Mouse (Mus musculus) Muller cell, postnatal 12 days (primary cell): ENCODE measurements around the gene Plbd2.
"Not testable (repeated sequence)": the region's sequence is repeated elsewhere in the genome, so short reads cannot be mapped to it uniquely, and the experiment has no call there.

Experiments
- DNase-seq: peaks from one replicate; pipeline ENCODE4 v3.0.0-alpha.2; 2015; ENCODE audit errors: inconsistent ontology term

The Plbd2 gene

GRCm38 (mm10) chr5:120510982-120511642 lies 7.7 kb upstream of the Plbd2 start, which contains the start of gene Slc8b1:
Slc8b1 (plus strand) TSS chr5:120511168.
- peak; percentile 96 for DNase-seq

DNA sequence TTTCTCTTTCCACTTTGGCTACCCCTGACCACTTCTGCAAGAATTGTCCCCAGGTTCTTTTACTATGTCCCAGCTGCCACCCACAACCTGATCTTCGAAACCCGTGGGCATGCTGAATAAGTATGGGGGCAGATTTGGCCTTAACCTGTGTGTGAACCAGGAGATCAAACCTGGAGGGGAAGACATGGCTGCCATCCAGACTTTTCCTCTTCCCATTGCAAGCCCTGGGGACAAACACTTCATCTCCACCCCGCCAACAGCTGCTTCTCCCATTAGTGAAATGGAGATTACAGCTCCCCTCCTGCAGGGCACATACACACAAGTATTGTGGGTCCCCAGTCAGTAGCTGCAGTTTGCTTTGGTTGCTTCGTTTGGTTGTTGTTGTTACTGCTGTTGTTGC lies 3.9 kb upstream of the Plbd2 start:
- no peak for DNase-seq

DNA sequence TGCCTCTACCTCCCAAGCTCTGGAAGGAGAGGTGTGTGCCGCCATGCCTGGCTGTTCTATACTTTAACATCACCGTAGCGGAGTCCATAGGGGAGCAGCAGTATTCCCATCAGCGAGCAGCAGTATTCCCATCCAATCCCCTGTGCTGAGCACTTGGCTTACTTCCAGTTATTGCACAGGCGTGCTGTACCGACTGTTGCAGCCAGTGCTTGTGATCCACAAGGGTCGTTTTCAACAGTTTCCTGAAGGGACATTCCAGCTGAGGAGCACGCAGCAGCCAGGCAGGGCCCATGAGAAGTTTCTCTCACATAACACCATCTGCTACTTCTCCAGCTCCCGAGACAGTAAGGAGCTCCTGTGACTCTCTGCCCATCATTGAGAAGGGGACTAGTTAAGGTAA lies 3.1 kb upstream of the Plbd2 start:
- no peak for DNase-seq

- DNase-seq, result no peak
Measured at GRCm38 (mm10) chr5:120505781-120506180, 2.4 kb upstream of the Plbd2 start.

- peak; percentile 75 for DNase-seq
Measured at GRCm38 (mm10) chr5:120505368-120505767, 1.9 kb upstream of the Plbd2 start.

DNA sequence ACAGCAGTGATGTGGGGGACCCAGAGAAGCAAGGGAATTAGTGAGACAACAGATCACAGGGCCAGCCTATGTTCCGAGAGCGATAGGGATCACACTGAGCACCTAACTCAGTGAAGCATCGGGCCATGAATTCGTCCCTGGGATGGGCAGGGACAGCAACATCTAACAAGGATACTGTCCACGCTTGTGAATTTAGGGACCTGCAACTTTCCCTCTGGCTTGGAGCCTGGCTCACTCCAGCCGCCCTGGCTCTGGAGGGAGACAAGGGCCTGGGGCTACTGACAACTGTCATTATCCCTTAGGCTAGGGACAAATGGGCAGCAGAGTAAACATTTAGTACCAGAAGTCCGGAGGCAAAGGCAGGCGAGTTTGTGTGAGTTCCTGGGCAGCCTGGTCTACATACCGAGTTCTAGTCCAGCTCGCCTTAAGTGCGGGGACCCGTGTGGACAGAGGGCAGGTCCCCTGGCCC lies 716 bp downstream of the Plbd2 start:
- DNase-seq, result peak; percentile 51

- peak; percentile 42 for DNase-seq
Measured at GRCm38 (mm10) chr5:120502147-120502621, 1.2 kb downstream of the Plbd2 start.

- not testable (repeated sequence) for DNase-seq
Measured at GRCm38 (mm10) chr5:120500609-120501008, 2.8 kb downstream of the Plbd2 start.

DNA sequence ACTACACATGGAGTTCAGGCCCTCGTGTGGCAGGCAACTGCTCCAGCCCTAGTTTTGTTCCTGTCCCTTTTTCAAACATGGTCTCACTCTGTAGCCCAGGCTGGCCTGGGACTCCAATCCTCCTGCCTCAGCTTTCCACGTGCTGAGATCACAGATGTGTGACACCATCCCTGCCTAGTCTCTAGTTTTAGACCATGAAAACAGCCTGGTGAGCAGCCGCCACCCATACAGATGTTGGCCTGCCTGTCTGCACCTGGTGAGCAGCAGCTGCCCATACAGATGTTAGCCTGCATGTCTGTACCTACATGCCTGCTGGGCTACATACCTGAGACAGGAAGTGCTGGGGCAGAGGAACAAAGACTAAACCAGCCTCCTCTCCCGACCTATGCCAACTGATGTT lies 4.2 kb downstream of the Plbd2 start:
- DNase-seq, result no peak

DNA sequence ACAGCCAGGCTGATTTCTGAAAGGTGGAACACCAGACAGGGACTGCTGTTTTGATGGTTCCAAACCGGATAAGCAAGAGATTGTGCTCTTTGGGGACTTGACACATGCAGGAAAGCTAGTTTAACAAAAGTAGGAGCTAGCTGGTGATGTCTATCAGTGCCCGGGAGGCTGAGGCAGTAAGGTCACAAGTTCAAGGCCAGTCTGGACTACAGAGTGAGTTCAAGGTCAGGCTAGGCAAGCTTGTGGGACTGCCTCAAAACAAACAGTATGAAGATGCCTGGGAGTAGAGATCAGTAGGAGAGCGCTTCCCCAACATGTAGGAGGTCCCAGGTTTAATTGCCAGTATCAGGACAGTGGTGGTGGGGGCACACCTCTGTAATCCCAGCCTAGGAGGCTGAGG lies 6.4 kb downstream of the Plbd2 start:
- no peak for DNase-seq

GRCm38 (mm10) chr5:120495703-120496226 lies 7.7 kb downstream of the Plbd2 start:
- DNase-seq, result no peak

- peak; percentile 70 for DNase-seq
Measured at GRCm38 (mm10) chr5:120495064-120495702, 8.2 kb downstream of the Plbd2 start.

- DNase-seq, result no peak
Measured at GRCm38 (mm10) chr5:120493873-120494395, 9.5 kb downstream of the Plbd2 start.

GRCm38 (mm10) chr5:120493440-120493839 lies 10.0 kb downstream of the Plbd2 start:
- DNase-seq, result no peak

DNA sequence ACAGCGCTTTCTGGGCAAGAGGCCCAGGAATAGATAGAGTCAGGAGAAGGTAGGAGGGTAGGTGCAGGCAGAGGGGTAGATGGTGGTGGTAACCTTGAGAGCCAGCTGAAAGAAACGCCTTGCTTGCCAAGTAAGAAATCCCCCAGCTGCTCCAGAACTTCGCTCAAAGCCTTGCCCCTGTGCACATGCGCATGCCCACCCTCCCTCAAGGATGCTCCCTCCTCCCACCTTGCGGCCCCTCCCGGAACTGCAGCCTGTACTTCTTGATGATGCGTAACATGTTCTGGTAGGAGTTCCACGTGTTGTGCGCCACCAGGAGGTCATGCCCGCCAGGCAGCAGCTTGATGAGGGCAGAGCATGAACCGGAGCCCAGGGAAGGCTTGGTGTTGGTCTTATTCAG lies 11.0 kb downstream of the Plbd2 start:
- no peak for DNase-seq

DNA sequence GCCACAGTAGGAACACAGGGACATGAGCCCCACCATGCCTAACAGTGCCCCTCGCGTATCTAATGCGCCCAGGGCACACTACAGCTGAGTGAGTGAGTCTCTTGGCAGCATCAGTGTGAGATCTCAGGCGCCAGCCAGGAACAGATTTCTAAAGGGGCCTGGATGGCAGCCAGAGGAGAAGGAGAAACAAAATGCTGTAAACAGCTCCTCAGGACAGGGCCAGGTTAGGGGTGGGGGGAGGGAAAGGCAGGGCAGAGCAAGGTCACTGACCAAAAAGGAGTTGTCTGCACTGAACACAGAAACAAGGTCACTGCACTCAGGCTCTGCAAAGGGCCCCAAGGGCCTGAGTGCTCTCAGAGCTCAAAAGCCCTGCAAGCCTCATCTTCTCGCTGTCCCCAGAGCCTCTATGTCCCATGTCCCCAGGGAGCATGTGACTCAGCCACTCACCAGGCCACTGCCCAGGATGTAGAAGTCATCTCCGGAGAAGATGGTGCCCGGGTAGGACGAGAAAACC lies 12.7 kb downstream of the Plbd2 start:
- DNase-seq, result peak; percentile 82

- no peak for DNase-seq
Measured at GRCm38 (mm10) chr5:120487844-120488243, 15.6 kb downstream of the Plbd2 start.

DNA sequence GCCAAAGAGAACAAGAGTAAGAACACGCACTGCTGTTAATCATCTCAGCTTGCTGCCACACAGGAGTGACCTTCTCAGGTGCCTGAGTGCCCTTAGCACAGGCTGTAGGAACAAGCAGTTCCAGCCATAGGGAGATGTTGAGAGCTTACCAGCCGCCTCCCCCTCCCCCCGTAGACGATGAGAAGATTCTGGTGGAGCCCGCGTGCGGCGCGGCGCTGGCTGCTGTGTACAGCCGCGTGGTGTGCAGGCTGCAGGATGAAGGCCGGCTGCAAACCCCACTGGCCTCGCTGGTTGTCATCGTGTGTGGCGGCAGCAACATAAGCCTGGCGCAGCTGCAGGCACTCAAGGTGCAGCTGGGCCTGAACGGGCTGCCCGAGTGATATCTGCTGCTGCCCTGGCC lies 20.0 kb downstream of the Plbd2 start:
- DNase-seq, result no peak

DNA sequence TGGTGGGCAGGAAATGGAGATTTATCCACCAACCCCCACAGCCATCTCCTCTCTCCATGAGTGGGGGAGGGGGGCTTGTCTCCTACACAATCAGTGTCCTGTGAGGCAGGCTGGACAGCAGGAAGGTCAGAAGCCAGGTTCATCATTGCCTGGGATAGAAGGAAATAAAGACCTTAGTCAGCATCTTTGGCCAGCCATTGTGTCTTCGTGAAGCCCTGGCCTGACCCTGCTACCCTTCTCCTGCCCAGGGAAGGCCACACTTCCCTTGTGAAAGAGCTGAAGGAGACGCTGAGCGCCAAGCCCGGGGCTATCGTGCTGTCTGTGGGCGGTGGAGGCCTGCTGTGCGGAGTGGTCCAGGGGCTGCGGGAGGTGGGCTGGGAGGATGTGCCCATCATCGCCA lies 22.2 kb downstream of the Plbd2 start:
- DNase-seq, result no peak

DNA sequence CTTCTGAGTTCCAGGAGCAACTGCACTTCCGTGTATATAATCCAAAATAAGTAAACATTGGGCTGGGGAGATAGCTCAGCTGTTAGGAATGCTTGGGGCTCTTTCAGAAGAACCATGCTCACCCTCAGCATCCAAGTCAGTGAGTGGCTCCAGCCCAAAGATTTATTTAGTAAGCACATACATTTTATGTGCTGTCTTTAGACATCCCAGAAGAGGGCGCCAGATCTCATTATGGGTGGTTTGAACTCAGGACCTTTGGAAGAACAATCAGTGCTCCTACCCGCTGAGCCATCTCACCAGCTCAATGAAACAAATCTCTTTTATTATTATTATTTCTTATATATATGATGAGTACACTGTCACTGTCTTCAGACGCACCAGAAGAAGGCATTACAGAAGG lies 23.9 kb downstream of the Plbd2 start:
- no peak for DNase-seq

DNA sequence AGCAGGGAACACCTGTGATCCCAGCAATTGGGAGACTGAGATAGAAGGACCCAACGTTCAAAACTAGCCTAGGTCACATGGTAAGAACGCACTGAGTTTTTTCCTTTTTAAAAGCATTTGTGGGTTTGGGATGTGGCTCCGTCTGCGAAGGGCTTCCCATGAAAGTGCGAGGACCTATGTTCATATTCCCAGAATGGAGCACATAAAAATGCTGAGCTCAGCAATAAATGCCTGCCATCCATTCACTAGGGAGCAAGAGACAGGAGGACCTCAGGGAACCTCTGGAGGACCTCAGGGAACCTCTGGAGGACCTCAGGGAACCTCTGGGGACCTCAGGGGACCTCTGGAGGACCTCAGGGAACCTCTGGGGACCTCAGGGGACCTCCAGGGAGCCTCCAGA lies 25.4 kb downstream of the Plbd2 start:
- no peak for DNase-seq

GRCm38 (mm10) chr5:120476296-120476695 lies 27.1 kb downstream of the Plbd2 start, which contains the start of gene Sds:
Sds (plus strand) TSS chr5:120476526.
- no peak for DNase-seq
